Mouse (Mus musculus) C2C12 (cell line): ENCODE results near the gene Gjc1. TPM values are rescaled to one million over a fixed set of nuclear protein-coding genes. Genes with fewer than 3 reads are reported as not detected.

Experiments used
- H3K27me3 ChIP-seq: one replicate; pipeline ENCODE4 v1.6.1; 2011; ENCODE audit not compliant: control insufficient read depth, insufficient read depth, insufficient read length
- H3K36me3 ChIP-seq: one replicate; pipeline ENCODE4 v1.6.1; 2011; ENCODE audit not compliant: control insufficient read depth, insufficient read depth
- H3K4me3 ChIP-seq: one replicate; pipeline ENCODE4 v1.5.1; 2011; ENCODE audit warnings: mild to moderate bottlenecking, control low read depth; ENCODE audit not compliant: poor library complexity, insufficient read depth, severe bottlenecking
- H3K79me2 ChIP-seq: one replicate; pipeline ENCODE4 v1.6.1; 2011; ENCODE audit not compliant: control insufficient read depth, insufficient read depth
- H3K79me3 ChIP-seq: one replicate; pipeline ENCODE4 v1.6.1; 2011; ENCODE audit warnings: low read depth, control low read depth
- H3ac ChIP-seq: one replicate; pipeline ENCODE3; 2011; ENCODE audit warnings: low read depth; ENCODE audit not compliant: control insufficient read depth, insufficient read length
- CEBPB ChIP-seq: IDR thresholded peaks from one replicate; pipeline ENCODE4 v1.6.1; 2011; ENCODE audit warnings: low read depth, mild to moderate bottlenecking, control low read depth, moderate library complexity
- CTCF ChIP-seq: IDR thresholded peaks from one replicate; pipeline ENCODE4 v1.5.1; 2011; ENCODE audit not compliant: control insufficient read depth, insufficient read depth, insufficient read length
- FOSL1 ChIP-seq: IDR thresholded peaks from one replicate; pipeline ENCODE4 v1.8.0; 2011; ENCODE audit warnings: mild to moderate bottlenecking, low read length; ENCODE audit not compliant: poor library complexity, insufficient read depth, severe bottlenecking
- MAX ChIP-seq: IDR thresholded peaks from one replicate; pipeline ENCODE4 v1.6.1; 2011; ENCODE audit warnings: mild to moderate bottlenecking, control low read depth
- MYOD1 ChIP-seq: IDR thresholded peaks from one replicate; pipeline ENCODE4 v1.6.1; 2011; ENCODE audit warnings: low read depth; ENCODE audit not compliant: control insufficient read depth, insufficient read length
- MYOG ChIP-seq: IDR thresholded peaks from one replicate; pipeline ENCODE4 v1.6.1; 2011; ENCODE audit not compliant: control insufficient read depth, insufficient read length; ENCODE audit errors: extremely low read depth
- USF1 ChIP-seq: IDR thresholded peaks from one replicate; pipeline ENCODE4 v1.6.1; 2011; ENCODE audit warnings: low read depth, mild to moderate bottlenecking, control low read depth, moderate library complexity
- long read RNA-seq, 2 experiments: library from polyadenylated mRNA; unstranded; transcript quantifications; one replicate each; pipeline ENCODE4 v2.0.0; 2019 to 2020
- polyA plus RNA-seq: library from polyadenylated mRNA; unstranded; fragments of >200 nt; fragmentation: generic; extraction: Trizol; gene quantifications from one replicate; pipeline ENCODE4 v1.2.1, GENCODE M21; 2012; ENCODE audit warnings: missing spikeins

The Gjc1 gene
- polyA plus RNA-seq, result 20.7 TPM
- long read RNA-seq, experiment 1, transcript Gjc1-204 (3 exons, 247 nt), result major isoform, 5 of 15 reads
- long read RNA-seq, experiment 1, partial matches to known transcripts, result 0 of 15 reads
- long read RNA-seq, experiment 1, other reads (novel, unspliced or antisense), result 8 of 15 reads
- long read RNA-seq, experiment 2, transcript Gjc1-202 (3 exons, 1,890 nt), result minor isoform, 5 of 29 reads
- long read RNA-seq, experiment 2, transcript Gjc1-204 (3 exons, 247 nt), result major isoform, 18 of 29 reads
- long read RNA-seq, experiment 2, partial matches to known transcripts, result 0 of 29 reads
- long read RNA-seq, experiment 2, other reads (novel, unspliced or antisense), result 5 of 29 reads

DNA sequence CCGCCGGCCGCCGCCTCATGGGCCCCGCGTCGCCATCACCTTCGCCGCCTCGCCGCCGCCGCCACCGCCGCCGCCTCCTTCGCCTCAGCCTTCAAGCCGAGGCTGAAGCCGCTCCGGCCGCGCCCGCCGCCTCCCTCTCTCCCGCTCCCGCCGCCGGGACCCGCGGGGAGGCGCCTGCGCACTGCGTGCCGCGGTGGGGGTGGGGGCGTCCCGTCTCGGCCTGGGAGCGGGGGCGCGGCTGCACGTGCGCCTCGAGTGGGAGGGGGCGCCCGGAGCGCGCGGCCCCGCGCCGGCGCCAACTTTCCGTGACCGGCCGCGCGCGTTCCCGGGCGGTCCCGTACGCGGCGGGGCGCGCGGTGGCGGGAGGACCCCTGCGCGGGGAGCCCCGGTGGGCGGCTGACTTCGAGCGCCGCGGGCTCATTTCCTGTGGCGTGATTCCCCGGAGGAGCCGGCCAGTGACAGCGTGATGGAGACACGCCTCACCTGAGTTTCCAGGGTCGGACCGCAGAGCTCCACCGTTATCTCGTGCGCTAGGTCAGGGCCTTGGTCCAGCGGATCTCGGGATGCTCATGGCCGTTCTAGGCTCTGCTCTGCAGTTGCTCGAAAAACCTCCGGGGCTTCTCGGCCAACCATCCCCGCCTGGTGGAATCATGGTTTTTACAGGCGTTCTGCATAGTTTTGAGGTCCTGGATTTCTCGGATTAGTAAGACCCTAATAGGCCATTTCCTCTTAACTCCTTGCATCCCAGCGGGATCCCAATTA lies at the start of gene Gjc1:
Gene Gjc1, minus strand, starts transcription at position 680 of the 762 bp plus-strand sequence.
- Histone ChIP-seq H3K36me3 (no peaks in the 10 kb centered on the region), H3K79me2 (peaks cover 41% of the 10 kb centered on the region), H3K79me3 (peaks cover 39% of the 10 kb centered on the region)

DNA sequence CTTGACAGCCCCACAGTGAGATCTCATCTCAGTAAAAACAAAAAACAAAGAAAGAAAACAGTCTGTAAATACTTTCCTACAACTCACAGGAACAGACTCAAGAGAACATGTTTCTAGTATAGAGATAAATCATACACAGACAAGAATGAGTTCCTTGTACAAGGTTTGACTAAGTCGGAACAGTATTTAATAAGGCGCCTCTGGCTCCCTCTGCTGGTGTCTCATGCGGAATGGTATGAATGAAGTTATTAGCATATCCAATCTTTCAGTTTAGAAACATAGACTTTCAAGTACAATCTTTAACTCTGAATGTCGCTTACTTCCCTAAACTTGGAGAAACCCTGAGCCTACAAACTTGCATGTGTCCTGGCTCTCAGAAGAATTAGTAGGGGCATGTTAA lies 44.8 kb upstream of the Gjc1 start:
- H3K4me3 ChIP-seq, result no peak overlapping the region
- H3K79me3 ChIP-seq, result no peaks in the 10 kb centered on the region
- no peak for TF ChIP-seq CEBPB
- TF ChIP-seq FOSL1, result no peak
- no peak for TF ChIP-seq MYOG
- no peak for TF ChIP-seq MAX
- no peak for TF ChIP-seq MYOD1
- no peak for TF ChIP-seq USF1
- TF ChIP-seq CTCF, result no peak
- no peaks in the 10 kb centered on the region for H3K27me3 ChIP-seq
- H3K79me2 ChIP-seq, result no peaks in the 10 kb centered on the region
- H3K36me3 ChIP-seq, result peaks cover 97% of the 10 kb centered on the region
- H3ac ChIP-seq, result no peak overlapping the region

More for the DNA sequence above, at the start of gene Gjc1:
- Histone ChIP-seq H3ac (peak within 1 kb of the TSS; percentile 88), H3K27me3 (no peaks in the 10 kb centered on the region), H3K4me3 (peak within 1 kb of the TSS; percentile 60)
- TF ChIP-seq FOSL1 (no peak), CTCF (no peak), USF1 (no peak), MYOD1 (no peak), MAX (no peak), CEBPB (no peak), MYOG (no peak)

GRCm38 (mm10) chr11:102859933-102860332 lies 40.4 kb upstream of the Gjc1 start:
- Histone ChIP-seq H3K4me3 (no peak overlapping the region), H3K79me2 (no peaks in the 10 kb centered on the region), H3K27me3 (no peaks in the 10 kb centered on the region), H3K36me3 (peaks cover 89% of the 10 kb centered on the region), H3ac (no peak overlapping the region), H3K79me3 (no peaks in the 10 kb centered on the region)
- TF ChIP-seq FOSL1 (no peak), MAX (no peak), MYOG (no peak), CEBPB (no peak), CTCF (no peak), MYOD1 (no peak), USF1 (no peak)

- Histone ChIP-seq H3K79me3 (no peaks in the 10 kb centered on the region), H3K79me2 (no peaks in the 10 kb centered on the region), H3K4me3 (no peak overlapping the region), H3K27me3 (no peaks in the 10 kb centered on the region), H3K36me3 (peaks cover 89% of the 10 kb centered on the region), H3ac (no peak overlapping the region)
- TF ChIP-seq CTCF (no peak), CEBPB (no peak), FOSL1 (no peak), USF1 (no peak), MAX (no peak), MYOD1 (no peak), MYOG (no peak)
Measured at GRCm38 (mm10) chr11:102858951-102859350, 39.5 kb upstream of the Gjc1 start.

DNA sequence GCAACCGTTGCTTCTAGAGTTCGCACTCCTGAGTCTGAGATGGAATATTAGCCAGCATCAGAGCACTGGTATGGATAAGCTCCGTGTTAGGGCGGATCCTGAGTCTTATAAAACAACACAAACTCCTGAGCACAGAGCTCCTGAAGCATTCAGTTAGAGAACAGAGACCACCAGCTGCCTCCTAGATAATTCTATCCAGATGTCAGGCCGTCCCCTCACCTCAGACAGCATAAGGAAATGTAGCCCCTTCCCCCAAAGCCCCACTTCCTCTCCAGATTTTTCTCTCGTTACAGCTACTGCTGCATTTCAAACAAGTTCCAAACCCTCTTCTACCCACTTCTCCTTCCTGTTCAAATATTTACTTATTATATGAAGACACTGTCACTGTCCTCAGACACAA lies 36.4 kb upstream of the Gjc1 start:
- TF ChIP-seq MYOD1, result no peak
- TF ChIP-seq MAX, result no peak
- no peak for TF ChIP-seq CEBPB
- TF ChIP-seq USF1, result no peak
- no peak for TF ChIP-seq CTCF
- no peak for TF ChIP-seq MYOG
- no peak for TF ChIP-seq FOSL1

More for the DNA sequence above, 36.4 kb upstream of the Gjc1 start:
- Histone ChIP-seq H3K4me3 (no peak overlapping the region), H3ac (no peak overlapping the region), H3K79me2 (no peaks in the 10 kb centered on the region), H3K27me3 (no peaks in the 10 kb centered on the region), H3K36me3 (peaks cover 89% of the 10 kb centered on the region), H3K79me3 (no peaks in the 10 kb centered on the region)
